Mouse (Mus musculus) spleen, adult 12 weeks (tissue): ENCODE measurements around the gene Ankrd10.
"Not testable (repeated sequence)": the region's sequence is repeated elsewhere in the genome, so short reads cannot be mapped to it uniquely, and the experiment has no call there.

Source experiments
- DNase-seq: peaks from one replicate; pipeline ENCODE4 v3.0.0; 2022; ENCODE audit warnings: low spot score

The Ankrd10 gene

DNA sequence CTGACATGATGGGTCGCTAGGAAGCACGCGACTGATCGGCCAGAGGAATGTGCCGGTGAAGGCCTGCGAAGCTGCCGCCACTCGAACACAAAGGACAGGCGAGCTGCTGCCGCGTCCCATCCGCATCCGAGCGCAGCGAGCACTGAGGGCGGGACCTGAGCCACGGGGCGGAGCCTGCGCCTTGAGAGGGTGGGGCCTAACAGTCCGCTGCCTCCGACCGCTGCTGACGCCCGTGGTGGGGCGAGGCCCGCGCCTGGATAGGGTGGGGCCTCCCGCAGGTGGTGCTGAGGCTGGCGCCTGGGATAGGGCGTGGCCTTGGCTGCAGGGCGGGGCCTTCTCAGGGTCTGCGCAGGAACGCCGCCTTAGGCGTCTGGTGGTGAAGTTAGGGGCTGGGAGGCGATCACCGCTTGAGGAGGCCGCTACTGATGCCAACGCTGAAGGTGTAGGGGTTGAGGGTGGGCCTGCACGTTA is at the start of gene Ankrd10:
Ankrd10 (minus strand) TSS at position 147 of the 471 bp plus-strand sequence.
- peak; percentile 95 for DNase-seq

DNA sequence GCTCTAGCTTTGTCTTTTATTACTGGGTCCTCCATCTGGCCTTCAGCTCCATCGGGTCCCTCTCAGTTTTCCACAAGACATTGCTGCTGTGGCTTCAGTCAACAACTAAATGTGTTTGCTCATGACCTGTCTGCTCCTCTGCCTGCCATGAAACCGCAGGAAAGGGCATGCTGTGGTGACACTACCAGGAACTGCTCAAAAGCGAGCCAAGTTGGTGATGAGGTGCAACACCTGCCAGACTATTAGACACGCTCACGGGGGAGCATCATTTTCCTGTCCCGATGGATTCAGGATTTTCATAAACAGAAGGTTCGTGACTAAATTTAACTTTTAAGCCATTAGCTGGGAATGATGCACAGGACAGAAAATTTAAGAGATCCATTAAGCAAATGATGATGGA is 49.0 kb upstream of the Ankrd10 start:
- DNase-seq, result no peak

DNA sequence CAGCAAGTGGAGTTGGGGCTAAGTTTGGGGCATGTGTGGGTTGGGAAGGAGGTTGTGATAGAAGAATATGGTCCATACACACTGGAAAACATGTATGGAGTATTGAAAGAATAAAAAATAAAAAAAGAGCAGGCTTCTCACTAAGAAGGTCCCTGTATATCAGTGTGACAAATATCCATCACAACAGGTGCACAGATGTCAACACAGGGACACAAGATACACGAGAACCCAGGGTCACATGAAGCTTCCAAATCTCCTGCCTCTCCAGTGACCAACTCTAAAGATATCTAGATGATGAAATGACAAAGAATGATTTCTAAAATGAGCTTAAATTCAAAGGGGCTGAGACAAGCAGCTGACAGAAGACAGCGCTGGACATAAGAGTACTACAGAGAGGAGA is 32.8 kb upstream of the Ankrd10 start:
- DNase-seq, result no peak

DNA sequence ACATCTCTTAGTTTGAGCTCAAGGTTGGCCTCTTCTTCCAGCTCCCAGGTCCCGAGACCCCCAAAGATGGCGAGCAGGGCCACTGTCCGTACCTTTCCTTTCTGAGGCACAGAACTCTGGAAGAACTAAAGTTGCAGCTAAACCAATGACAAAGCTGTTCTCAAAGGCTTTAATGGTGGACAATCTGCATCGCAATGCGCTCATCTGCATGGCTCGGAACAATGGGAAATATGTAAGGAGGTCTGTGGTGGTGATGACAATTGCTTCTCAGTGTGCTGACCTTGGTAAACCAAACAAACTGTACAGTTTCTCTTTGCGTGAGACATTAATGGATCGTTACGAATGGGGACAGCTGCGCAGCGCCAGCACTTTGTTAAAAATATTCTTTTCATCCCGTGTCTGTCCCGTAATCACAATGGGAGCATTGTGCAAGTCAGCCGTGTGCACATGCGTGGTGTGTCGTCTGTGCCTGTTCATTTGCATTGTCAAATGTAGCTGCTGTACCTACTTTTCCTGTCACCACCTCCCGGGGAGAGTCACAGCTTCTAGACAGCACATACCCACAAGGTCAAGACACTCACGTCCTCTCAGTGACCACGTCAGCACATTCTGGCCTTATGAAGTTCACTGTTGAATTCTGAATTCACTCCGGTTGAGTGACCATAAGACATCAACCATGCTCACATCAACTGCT is 30.6 kb upstream of the Ankrd10 start:
- not testable (repeated sequence) for DNase-seq

DNA sequence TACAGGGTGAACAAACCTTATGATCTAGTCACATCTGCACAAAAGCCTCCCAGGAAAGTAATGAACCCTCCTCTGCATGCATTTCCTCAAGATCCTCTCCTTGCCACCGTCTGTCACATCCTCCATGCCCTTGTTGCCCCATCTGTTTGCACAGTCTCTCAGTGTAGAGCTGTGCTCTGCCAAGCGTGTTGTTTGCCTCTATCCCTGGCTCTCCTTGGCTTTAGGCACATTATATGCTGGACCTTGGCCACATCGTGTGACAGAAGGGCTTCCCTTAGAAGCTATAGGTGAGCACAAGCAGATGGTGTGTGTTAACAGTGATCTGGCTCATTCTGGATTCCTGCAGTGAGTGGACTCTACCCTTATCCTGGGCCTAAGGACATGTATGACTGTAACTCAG is 26.4 kb upstream of the Ankrd10 start:
- DNase-seq, result no peak

DNA sequence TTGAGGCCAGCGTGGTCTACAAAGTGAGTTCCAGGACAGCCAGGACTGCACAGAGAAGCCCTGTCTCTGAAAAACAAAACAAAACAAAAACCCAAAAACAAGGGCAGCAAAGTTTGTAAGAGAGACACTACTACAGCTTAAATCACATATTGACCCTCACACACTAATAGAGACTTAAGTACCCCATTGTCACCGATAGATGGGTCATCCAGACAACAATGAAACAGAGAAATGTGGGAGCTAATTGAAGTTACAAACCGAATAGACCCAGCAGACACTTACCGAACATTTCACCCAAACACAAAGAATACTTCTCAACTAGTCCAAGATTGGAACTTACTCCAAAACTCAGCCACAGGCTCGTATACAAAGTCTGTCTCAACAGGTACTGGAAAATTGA is 14.5 kb upstream of the Ankrd10 start:
- no peak for DNase-seq

DNA sequence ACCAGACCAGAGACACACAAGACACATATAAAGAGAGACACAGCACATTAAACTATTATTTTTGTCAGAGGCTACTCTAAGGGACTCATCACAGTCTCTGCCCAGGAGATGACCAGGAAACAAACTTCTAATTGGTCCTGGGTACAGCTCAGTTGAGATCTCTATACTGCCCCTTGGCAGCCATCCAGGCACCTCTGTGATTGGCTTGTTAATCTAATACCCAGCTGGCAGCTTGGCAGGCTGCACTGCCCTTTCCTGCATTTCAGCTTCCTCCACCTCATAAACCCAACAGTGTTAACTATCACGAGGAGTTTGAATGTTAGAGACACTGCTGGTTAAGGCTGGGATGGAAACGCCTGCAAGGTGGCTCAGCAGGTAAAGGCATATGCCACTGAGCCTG is 7.6 kb upstream of the Ankrd10 start:
- DNase-seq, result no peak

DNA sequence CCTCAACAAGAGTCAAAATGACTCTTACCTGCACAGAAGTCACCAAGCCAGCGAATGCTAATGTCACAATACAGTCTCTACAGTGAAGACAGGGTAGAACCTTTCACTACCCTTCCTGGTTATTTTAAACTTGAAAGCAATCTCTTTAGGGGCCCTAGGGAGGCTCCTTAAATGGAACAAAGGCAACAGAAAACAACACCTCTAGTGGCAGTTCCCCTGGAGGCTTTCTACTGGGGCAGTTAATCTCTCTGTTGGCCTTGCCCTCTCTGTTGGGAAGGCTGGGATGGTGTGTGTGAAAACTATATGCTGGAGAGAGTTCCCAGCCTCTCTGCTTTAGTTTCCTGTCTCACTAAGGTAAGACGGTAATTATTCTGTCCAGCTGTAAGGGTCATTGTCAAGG is 5.0 kb upstream of the Ankrd10 start:
- no peak for DNase-seq

DNA sequence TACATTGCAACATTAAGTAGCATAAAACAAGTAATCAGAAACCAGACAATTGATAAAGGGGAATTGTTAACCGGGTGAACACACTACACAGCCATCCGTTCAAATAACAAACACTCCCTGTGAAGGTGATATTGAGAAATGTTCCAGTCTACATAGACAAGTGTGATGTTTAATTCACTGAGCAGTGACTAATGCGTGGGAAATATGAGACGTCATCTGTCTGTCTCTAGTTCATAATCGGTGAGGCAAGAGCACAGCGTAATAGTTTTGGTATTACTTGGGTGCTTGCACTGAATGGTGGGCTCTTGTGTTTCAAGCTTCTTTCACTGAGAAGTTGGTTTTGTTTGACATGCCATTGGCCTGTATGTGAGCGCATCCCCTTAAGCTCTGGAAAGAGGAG is 2.0 kb upstream of the Ankrd10 start:
- no peak for DNase-seq

DNA sequence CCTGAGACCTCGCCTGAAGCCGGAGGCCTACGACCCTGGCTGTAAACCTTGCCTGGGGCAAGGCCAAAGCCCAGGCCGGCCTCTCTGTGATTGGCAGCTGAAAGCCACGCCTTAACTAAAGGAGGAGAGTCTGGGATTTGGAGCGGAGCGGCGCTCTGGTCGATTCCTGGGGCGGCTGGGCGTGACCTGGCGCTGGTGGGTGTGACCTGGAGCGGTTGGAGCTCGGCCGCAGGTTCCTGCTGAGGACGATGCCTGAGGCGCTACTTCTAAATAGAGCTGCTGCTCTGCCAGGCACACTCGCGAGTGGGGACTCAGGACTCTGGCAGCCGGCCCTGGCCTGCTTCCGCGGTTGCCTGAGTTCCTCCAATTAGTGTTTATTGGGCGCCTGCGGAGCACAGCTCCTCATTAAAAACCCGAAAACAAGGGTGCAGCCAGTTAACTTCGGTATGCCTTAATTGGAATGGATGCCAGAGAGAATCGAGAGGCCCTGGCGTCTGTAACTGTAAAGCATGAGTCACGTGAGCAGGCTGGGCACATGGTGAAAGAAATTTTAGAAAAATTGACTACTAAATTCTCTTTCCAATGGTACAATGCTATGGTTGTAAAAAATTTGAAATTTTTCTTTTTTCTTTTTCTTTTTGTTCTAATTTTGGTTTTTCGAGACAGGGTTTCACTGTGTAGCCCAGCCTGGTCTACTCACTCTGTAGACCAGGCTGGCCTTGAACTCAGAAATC is 934 bp upstream of the Ankrd10 start:
- peak; percentile 64 for DNase-seq

DNA sequence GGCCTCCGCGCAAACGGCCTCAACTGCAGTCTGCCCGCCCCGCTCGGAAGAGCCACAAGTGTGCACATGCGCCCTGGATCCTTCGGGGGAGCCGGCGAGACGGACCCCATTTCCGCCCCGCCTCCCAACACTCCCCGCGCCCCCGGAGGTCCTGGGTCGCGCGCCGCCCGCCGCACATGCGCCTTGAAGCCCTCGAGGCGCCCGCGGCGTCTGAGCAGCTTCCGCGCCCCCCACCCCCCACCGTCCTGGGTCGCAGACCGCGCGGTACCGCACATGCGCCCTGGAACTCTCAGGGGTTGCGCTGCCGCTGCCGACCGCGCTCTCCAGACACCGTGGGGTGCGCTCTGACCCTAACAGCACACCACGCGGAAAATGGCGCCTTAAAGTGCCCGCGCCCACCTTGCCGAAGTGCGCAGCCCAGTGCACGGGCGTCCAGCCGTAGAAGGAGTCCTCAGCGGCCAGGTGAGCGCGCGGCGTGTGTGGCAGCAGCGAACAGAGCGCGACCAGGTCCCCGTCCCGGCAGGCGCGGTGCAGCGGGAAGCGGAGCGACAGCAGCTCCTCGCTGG is 462 bp downstream of the Ankrd10 start:
- peak; percentile 66 for DNase-seq

DNA sequence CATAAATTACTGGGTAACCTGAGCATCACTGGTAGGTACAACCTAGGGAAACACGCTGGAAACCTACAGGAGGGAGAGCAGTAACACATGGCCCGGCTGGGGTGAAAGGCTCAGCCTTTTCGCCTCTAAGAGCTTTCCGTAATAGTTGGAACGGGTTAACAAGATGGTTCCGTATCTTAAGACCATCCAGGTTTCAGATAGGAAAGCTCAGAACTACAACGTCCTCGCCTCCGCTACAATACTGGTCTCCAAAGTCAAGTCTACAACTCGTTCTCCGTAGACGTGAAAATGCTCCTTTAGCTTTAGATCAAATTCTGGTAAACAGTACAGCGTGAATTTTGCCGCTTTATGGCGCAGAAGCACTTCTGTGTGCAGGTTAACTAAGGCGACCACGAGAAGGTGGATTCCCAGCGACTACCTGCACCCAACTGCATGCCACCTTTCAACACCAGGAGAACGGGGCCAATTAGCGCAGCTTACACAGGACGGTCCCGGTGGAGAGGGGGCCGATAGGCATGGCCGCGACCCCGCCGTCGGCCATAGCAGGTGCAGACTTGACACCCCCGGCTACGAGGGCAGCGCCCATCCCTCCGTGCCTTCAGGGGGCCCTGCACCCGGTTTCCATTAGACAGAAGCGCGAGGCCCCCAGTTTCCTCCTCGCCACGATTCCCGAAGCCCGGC is 1.1 kb downstream of the Ankrd10 start:
- no peak for DNase-seq

DNA sequence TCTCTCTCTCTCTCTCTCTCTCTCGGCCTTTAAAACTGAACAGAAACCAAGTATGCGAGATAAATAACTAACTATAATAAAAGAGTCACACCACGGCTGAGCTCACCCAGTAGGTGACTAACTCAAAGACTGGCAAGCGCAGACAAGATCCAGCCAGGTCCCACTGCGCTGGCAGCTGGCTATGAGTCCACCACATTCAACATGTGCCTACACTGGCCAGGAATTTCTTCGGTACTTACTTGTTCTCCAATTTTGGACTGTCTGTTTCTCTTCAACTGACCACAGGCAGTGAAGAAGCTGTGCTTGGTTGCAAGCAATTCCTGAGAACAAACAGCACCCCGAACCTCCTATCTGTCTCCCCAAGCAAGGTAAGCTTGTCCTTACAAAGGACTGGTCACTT is 2.1 kb downstream of the Ankrd10 start:
- no peak for DNase-seq

DNA sequence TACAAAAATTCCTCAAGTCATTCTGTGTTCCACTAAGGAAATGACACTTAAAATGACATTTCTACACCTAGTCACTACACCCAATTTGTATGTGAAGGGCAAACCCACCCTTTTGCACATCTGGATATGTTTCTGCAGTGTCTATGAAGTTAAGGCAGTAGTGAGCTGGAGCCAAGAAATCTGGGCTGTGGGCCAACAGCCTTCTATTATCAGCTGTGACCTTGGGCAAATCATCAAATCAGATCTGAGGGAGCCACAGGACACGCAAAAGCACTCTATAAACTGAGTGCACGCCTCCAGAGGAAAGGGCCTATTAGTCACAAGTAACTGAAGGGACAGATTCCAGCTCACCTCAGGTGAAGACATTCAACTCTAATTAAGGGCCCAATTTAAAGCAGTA is 3.2 kb downstream of the Ankrd10 start:
- DNase-seq, result no peak

DNA sequence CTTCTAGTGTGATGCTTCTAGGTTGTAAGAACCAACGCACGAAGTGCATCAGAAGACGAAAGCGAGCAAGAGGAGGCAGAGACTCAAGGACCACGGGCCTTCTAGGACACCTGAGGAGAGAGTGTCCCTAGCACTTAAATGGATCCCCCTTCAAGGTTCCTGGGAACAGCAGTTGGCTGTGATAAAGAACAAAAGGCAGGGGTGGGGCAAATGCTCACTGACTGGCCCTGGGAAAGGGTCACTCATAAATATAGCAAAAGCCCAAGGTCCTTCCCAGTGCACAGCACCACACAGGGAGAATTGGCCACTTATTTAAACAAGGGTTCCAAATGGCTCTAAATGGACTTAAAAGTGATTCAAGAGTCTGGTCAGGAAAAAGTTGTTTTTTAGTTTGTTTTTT is 6.4 kb downstream of the Ankrd10 start:
- no peak for DNase-seq

DNA sequence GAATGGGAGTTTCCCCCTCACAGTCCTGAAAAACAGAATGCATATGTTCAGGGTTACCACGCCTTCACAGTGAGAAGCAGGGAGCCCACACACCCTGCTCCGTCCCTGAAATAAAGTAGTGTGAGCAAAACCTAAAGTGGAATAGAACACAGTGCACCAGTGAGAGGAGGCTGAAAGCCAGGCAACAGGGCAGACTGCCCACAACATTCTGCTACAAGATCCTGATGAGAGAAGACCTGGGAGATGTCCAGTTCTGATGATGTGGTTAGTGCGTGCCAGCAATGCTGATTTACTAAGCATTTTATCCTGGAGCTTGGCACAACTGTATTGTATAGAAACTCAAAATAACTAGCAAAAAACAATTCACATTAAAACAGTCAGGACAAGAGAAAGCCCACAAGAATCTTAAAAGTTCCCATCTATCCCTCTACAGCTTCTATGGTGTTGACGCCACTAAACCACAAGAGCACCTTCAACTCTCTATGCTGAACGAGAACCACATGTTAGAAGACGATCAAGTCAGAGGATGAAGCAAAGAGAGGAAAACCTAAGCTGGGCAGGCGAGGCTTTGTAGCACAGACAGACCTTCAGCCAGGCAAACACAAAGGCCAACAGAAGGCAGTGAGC is 6.9 kb downstream of the Ankrd10 start:
- no peak for DNase-seq

DNA sequence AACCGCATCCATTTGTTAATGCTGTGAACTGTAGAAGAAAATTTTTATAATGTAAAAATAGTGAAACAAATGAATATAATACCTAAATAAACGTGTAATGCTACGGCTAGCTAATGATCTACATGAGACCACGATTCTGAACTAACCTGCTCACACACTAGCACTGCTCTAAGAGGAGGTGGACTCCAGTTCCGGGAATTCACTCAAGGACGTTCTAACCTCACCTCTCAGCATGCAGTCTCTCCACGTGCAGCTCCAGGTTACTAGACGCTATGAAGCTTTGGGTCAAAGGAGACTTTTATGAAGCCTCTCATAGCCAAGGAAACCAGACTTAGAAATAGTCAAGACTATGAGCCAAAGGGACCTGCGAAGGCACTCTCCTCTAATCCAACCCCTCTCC is 7.8 kb downstream of the Ankrd10 start:
- no peak for DNase-seq

DNA sequence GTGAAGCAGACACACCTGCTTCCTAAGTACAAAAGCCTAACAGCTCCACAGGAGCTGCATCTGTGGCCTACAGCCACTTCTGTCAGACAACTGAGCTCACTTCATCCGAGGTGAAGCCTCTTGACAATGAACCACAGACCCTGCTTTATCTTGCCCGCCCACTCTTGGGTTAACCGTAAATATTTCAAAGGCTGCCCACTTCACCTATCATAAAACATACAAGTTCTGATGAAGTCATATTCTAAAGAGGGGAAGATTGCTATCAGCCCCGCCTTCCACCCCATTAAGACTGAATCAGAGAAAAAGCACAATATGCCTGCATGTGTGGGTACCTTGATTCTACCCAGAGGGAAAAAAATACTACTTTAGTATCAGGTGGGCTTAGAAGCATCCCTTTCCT is 10.5 kb downstream of the Ankrd10 start:
- no peak for DNase-seq

DNA sequence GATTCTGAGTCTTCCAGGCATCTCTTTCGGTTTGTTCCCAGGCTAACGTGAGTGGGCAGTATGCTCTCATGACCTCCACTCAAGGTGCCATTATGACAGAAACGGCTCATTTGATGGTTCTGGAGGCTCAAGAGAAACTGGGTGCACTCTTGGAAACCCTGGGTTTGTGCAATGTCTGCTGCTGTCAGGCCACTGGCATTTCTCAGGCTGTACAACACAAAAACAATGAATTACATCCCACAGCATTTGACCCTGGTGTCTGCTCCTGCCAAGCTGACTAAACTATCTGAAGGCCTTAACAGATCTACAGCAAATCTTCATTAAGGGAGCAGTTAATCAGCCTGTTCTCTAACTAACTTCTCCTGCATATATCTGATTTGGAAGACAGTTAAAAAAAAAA is 16.5 kb downstream of the Ankrd10 start:
- DNase-seq, result no peak

DNA sequence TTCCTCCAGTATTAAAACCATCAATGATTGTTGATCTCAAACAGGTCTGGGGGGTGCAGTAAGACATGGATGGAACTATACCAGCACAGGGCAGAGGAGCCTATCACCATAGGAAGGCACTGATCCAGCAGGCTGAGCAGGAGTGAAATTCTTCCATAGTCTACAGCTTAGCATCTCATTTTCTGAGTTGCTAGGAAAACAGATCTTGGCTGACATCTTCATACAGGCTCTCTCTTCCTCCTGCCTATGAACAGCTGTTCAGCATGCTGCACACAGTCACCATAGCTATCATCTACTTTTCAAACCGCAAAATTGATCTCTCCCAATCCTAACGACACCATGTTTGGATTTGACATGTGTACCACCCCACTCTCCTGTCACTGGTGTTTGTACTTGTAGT is 17.5 kb downstream of the Ankrd10 start:
- DNase-seq, result no peak

DNA sequence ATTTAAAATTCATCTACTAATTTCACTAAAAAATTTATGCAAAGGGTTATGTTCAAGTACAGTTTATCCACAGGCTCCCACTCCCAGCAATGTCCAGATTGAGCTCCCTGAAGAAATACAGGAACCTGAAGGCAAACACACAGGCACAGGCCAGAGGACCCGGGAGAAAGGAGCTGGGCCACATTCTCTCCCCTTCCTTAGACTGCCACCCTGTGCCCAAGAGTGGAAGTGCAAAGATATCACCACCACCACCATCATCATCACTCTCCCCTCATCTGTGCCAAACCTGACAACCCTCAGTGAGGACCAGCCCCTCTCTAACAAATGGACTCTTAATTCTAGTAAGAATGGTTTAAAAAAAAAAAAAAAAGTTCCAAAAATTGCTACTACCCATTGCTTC is 19.3 kb downstream of the Ankrd10 start:
- DNase-seq, result peak; percentile 14

DNA sequence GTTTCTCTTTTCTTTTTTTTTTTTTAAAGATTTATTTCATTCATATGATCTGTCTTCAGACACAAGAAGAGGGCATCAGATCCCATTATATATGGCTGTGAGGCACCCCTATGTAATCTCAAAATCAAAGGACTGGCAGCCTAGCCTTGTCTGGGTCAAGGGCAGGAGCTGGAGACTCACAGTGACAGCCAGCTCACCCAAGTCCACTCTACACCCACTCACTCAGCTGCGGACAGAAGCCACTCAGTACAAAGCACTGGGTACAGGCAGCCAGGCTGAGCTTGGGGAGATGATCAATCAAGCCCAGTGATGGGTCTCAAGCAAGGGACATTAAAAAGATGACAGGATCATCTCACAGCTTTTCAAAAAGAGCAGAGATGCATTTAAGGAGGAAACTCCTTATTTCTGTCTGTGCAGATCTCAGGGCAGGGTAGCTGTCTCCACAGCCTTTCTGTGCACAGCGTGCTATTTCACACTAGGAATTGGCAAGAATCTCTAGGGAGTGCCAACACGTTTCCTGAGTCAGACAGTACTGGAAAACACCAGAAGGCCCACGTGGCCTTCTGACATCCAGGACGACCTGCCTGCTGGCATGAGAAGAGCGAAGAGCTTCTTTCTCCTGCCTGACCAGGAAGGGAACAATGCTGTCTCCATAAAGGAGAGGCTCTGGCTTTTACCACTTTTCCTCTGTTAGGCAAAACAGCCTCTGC is 21.3 kb downstream of the Ankrd10 start:
- DNase-seq, result no peak
